Mouse (Mus musculus) kidney, embryonic 14.5 days (tissue): ENCODE results near the gene Gm42906. TPM values are rescaled to one million over a fixed set of nuclear protein-coding genes. Genes with fewer than 3 reads are reported as not detected.

Experiments used
- ATAC-seq: fragments of 200-750 bp; cut with Nextera tagmentation; 2 replicates; pipeline ENCODE4 v1.8.0; 2017; ENCODE audit warnings: moderate number of reproducible peaks, mild to moderate bottlenecking, moderate TSS enrichment, moderate library complexity; ENCODE audit not compliant: low FRiP score, low TSS enrichment
- H3K27ac ChIP-seq: fragments of 300-500 bp; sonication (generic); 2 replicates; pipeline ENCODE4 v1.5.1; 2014; ENCODE audit warnings: low read depth, mild to moderate bottlenecking, low read length, moderate library complexity, mixed read lengths
- H3K27me3 ChIP-seq: fragments of 300-500 bp; sonication (generic); 2 replicates; pipeline ENCODE4 v1.6.1; 2014; ENCODE audit warnings: mild to moderate bottlenecking, low read length; ENCODE audit not compliant: control insufficient read depth, insufficient read depth
- H3K36me3 ChIP-seq: fragments of 300-500 bp; sonication (generic); 2 replicates; pipeline ENCODE4 v1.6.1; 2014; ENCODE audit warnings: low read length, mixed read lengths; ENCODE audit not compliant: control insufficient read depth, insufficient read depth
- H3K4me1 ChIP-seq: fragments of 300-500 bp; sonication (generic); 2 replicates; pipeline ENCODE4 v1.6.1; 2014; ENCODE audit warnings: low read length, mixed read lengths; ENCODE audit not compliant: control insufficient read depth, insufficient read depth
- H3K4me2 ChIP-seq: fragments of 300-500 bp; sonication (generic); replicated peaks from 2 replicates; pipeline ENCODE4 v1.6.1; 2014; ENCODE audit warnings: low read depth, mild to moderate bottlenecking, low read length
- H3K4me3 ChIP-seq: fragments of 300-500 bp; sonication (generic); 2 replicates; pipeline ENCODE4 v1.5.1; 2014; ENCODE audit warnings: mild to moderate bottlenecking, low read length
- H3K9ac ChIP-seq: fragments of 300-500 bp; sonication (generic); 2 replicates; pipeline ENCODE4 v1.6.1; 2014; ENCODE audit warnings: low read depth, mild to moderate bottlenecking, low read length, moderate library complexity
- H3K9me3 ChIP-seq: fragments of 300-500 bp; sonication (generic); 2 replicates; pipeline ENCODE4 v1.6.1; 2016; ENCODE audit warnings: low read length; ENCODE audit not compliant: control insufficient read depth
- WGBS: fragments of 180-500 bp; shearing (Covaris S2); extraction: QIAGEN DNeasy Blood & Tissue Kit; methylation state at CpG from one replicate; pipeline ENCODE4 v1.1.7; 2014; 5-methylcytosine and 5-hydroxymethylcytosine counted together
- polyA plus RNA-seq: library from polyadenylated mRNA; unstranded; fragments of >200 nt; fragmentation: Nextera tagmentation; extraction: Ambion mirVana; gene quantifications from 2 replicates; pipeline ENCODE4 v1.2.1, GENCODE M21; 2014

Gm42906 gene
- polyA plus RNA-seq, 1 experiment from 2014 or later, result not detected

DNA sequence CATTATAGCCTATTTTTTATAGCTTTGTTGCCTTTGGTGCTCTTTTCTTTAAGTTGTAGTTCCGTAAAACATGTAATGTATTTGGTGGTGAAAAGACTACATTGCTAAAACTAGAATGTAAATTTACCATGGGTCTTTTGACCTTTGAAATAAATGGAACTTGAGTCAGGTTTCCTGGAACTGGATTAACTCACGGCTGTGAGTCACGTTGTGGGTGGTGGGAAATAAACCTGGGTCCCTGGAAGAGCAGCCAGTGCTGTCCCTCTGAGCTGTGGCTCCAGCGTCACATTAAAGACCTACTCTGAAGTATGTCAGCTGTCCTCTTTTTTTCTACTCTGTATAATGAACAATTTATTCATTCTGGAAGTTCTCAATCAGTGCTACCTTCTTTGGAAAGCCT lies 51.0 kb downstream of the Gm42906 start:
- no peak for ATAC-seq

DNA sequence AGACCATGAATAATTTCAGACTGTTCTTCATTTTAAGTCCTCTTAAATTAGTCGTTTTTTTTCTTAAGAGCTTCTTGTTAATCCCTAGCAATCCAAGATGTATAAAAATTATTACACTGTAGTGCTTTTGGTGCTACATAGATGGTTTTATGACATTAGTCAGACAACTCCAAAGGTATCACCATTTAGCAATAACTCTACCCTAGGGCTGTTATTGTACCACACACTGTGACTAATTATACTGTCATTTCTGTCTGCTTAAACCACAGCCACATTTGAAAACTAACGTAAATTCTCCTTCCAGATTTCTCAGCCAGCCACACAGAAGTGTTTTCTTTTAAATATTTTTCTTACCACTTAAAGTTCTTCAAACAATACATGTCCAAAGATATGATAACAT lies 53.1 kb downstream of the Gm42906 start:
- no peak for ATAC-seq
- H3K4me1 ChIP-seq, result no peaks in the 10 kb centered on the region
- WGBS, result 56% methylated on average over 2 of the region's 2 CpGs
- H3K36me3 ChIP-seq, result no peaks in the 10 kb centered on the region
- no peaks in the 10 kb centered on the region for H3K9me3 ChIP-seq
- H3K4me3 ChIP-seq, result no peak overlapping the region
- H3K4me2 ChIP-seq, result no peak overlapping the region
- no peak overlapping the region for H3K27ac ChIP-seq
- no peaks in the 10 kb centered on the region for H3K27me3 ChIP-seq
- no peak overlapping the region for H3K9ac ChIP-seq

More for the DNA sequence above, 51.0 kb downstream of the Gm42906 start:
- Histone ChIP-seq H3K4me2 (no peak overlapping the region), H3K9ac (no peak overlapping the region), H3K27me3 (no peaks in the 10 kb centered on the region), H3K9me3 (no peaks in the 10 kb centered on the region), H3K4me1 (no peaks in the 10 kb centered on the region), H3K27ac (no peak overlapping the region), H3K4me3 (no peak overlapping the region), H3K36me3 (no peaks in the 10 kb centered on the region)
- 63% methylated on average over 4 of the region's 4 CpGs for WGBS

DNA sequence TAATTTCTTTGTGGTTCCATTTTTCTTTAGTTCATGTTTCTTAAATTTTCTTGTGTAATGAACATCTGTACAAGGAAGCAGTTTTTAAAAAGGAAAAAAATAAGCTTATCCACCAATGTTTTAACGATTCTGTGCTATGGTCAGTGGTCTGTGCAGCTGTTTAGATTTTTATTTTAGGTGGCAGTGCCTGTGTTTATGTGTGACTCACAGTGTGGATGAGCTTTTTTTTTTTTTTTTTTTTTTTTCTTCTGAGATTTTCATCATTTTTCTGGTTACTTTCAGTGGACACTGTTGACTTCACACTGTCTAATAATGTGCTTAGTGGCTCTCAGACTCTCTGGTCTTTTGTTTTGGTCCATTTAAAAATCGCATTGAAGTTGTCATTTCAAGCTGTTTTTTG lies 56.8 kb downstream of the Gm42906 start:
- no peaks in the 10 kb centered on the region for H3K9me3 ChIP-seq
- H3K27me3 ChIP-seq, result no peaks in the 10 kb centered on the region
- 75% methylated on average over 2 of the region's 2 CpGs for WGBS
- no peak overlapping the region for H3K27ac ChIP-seq
- 0 out of 2 replicates have a peak, but pooled peaks cover 4% of the 10 kb centered on the region for H3K4me1 ChIP-seq
- no peak overlapping the region for H3K9ac ChIP-seq
- ATAC-seq, result no peak
- no peaks in the 10 kb centered on the region for H3K36me3 ChIP-seq
- H3K4me2 ChIP-seq, result no peak overlapping the region
- H3K4me3 ChIP-seq, result no peak overlapping the region

DNA sequence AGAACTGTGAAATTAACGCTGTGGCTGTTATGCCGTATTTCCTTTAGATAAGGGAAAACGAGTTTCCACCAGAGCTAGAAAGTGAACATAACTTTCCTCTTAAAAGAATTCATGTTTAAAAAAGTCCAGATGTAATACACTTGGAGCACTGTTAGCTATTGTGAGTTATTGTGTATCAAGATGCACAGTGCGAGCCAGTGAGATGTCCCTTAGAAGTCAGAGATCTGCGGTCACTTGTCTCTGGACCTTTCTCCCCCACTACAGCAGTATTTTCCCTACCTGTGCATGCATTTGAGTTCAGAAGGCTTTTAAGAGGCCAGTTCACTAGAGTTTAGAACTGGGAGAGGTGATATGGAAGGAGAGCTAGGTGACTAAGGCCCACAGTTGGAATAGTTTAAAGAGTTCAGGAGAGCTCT lies 58.6 kb downstream of the Gm42906 start:
- Histone ChIP-seq H3K4me1 (0 out of 2 replicates have a peak, but pooled peaks cover 4% of the 10 kb centered on the region), H3K9me3 (no peaks in the 10 kb centered on the region), H3K9ac (peak overlapping the region; percentile 87), H3K27ac (peak overlapping the region; percentile 98), H3K36me3 (no peaks in the 10 kb centered on the region), H3K4me2 (peak overlapping the region; percentile 64), H3K4me3 (peak overlapping the region; percentile 48), H3K27me3 (no peaks in the 10 kb centered on the region)
- 53% methylated on average over 5 of the region's 5 CpGs for WGBS
- ATAC-seq, result no peak

DNA sequence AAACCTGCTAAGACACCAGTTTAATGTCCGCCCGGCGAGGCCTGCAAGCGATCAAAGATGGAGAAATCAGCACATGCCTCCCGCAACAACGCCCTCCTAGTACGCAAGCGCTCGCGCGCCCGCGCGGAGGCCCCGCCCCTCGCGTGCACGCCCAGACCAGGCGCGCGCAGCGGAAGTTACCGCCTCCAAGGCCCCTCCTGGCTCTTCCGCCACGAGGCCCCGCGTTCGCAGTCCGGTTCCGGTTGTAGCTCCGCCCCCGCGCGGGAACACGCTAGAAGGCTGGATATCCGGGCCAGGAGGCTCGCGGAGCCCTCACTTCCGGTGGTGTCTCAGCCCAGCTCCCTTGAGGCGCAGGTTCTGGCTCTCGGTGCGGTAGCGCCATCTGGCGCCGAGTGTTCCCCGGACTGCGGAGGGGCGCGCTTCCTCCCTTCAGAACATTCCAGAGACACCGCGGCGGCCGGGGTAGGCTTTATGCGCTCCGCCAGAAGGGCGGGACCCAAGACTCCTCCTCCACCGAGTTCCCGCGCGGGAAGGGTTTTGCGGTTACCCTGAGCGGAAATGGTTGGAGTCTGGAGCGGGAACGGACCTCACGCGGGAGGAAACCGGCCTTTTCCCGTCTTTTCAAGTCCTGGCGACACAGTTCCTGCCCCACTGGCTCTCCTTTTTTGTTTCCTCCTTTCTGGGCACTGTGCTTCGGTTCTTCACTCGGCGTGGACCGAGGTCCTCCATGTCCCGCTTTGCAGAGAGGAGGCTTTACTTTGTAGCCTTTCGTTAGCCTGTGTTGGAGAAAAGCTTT lies 59.4 kb downstream of the Gm42906 start:
- peak; percentile 99 for ATAC-seq
- H3K9ac ChIP-seq, result peak overlapping the region; percentile 87
- WGBS, result under 1% methylated on average over 75 of the region's 75 CpGs
- peak overlapping the region; percentile 48 for H3K4me3 ChIP-seq
- H3K27ac ChIP-seq, result peak overlapping the region; percentile 98
- H3K27me3 ChIP-seq, result no peaks in the 10 kb centered on the region
- H3K36me3 ChIP-seq, result no peaks in the 10 kb centered on the region
- H3K9me3 ChIP-seq, result no peaks in the 10 kb centered on the region
- H3K4me1 ChIP-seq, result 0 out of 2 replicates have a peak, but pooled peaks cover 4% of the 10 kb centered on the region
- H3K4me2 ChIP-seq, result peak overlapping the region; percentile 64

DNA sequence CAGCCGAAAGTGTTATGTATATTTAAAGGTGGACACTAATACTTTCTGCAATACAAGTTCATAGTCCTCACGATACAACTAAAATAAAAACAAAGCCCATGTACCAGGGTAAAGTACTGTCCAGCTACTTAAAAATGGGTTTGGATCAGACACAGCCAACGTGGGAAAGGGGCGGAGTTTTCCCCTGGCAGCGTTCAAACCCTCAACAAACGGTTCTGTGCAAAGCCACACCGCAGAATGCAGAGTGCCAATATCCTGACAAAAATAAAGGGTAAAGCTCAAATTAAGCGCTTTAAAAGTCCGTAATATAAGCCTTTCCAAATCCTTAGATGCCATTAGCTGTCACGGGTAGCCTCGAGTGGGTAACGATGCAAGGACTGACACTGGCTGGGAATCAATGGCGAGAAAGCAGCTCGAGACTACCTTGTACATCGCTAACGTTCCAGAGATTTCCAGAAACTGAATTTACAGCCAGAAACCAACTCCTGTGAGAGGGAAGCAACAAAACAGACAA lies 60.0 kb downstream of the Gm42906 start:
- 5% methylated on average over 16 of the region's 16 CpGs for WGBS
- ATAC-seq, result peak; percentile 18
- H3K27me3 ChIP-seq, result no peaks in the 10 kb centered on the region
- H3K36me3 ChIP-seq, result no peaks in the 10 kb centered on the region
- peak overlapping the region; percentile 48 for H3K4me3 ChIP-seq
- H3K27ac ChIP-seq, result peak overlapping the region; percentile 75
- H3K9me3 ChIP-seq, result no peaks in the 10 kb centered on the region
- H3K4me2 ChIP-seq, result peak overlapping the region; percentile 54
- 0 out of 2 replicates have a peak, but pooled peaks cover 4% of the 10 kb centered on the region for H3K4me1 ChIP-seq
- H3K9ac ChIP-seq, result peak overlapping the region; percentile 59

DNA sequence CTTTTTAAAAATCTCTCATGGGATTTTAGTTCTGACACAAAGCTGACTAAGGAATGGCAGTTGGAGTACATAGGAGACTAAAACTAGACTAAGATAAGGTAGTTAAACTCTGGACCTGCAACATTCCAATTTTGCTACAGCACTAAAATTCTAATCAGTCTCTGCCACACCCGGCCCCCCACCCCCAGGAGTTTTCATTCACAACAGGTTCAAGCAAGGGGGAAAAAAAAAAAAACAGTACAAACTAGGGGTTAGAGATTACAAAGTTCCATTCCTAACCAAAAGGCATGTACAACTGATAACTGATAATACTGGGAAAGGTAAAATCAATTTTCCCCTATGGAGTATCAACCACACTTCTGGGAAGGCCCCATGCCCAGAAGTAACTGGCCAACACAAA lies 60.6 kb downstream of the Gm42906 start:
- no peak for ATAC-seq
- Histone ChIP-seq H3K4me1 (0 out of 2 replicates have a peak, but pooled peaks cover 4% of the 10 kb centered on the region), H3K9ac (peak overlapping the region; percentile 59; the same call in 1 of the 2 replicates), H3K4me2 (peak overlapping the region; percentile 54), H3K36me3 (no peaks in the 10 kb centered on the region), H3K9me3 (no peaks in the 10 kb centered on the region), H3K4me3 (peak overlapping the region; percentile 48; the same call in 1 of the 2 replicates), H3K27me3 (no peaks in the 10 kb centered on the region), H3K27ac (no peak overlapping the region; the same call in 1 of the 2 replicates)
- 95% methylated on average over 1 of the region's 1 CpGs for WGBS

DNA sequence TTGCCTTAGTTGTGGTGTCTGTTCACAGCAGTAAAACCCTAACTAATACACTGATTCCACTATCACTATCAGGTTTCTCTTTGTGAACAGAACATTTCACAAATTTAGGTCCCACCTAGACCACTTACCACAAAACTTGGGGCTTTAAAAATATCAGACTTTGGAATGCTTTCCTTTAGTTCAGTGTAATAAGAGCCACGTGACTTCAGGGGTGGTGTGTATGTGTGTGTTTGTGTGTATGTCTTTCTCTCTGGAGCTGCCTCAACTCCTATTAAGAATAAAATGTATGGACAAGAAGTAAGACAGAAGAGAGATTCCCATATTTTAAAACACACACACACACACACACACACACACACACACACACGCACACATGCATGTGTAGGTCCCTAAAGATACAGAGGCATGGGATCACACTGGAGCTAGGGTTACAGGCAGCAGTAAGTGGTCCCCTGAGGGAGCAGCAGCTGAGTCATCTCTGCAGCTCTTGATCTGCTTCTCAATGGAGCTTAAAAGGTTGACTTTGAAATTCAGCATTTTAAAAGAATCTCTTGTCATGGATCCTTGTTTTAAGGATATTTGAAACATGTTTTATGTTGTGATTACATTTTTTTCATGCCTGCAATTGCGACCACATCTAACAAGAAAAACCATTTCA lies 64.5 kb downstream of the Gm42906 start:
- Histone ChIP-seq H3K36me3 (no peaks in the 10 kb centered on the region), H3K9ac (no peak overlapping the region), H3K4me2 (no peak overlapping the region), H3K9me3 (no peaks in the 10 kb centered on the region), H3K4me1 (no peaks in the 10 kb centered on the region), H3K4me3 (no peak overlapping the region), H3K27me3 (no peaks in the 10 kb centered on the region), H3K27ac (no peak overlapping the region)
- 69% methylated on average over 3 of the region's 3 CpGs for WGBS
- ATAC-seq, result no peak

DNA sequence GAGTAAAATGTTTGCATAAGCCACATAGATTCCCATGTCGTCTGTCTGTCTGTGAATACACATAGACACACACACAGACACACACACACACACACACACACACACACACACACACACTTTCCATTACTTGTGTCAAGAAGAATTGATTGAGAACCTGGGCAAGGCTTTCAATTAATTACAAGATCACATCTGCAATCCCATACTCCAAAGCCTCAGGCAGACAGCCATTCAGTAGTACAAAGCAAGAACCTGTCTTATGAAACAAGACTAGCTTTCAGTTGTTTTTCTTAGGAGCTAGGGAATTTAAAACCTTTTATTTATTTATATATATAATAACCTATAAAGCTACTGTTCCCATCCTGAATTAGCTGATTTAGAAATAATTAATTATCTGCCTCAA lies 78.3 kb downstream of the Gm42906 start:
- 75% methylated on average over 1 of the region's 1 CpGs for WGBS

More for the DNA sequence above, 78.3 kb downstream of the Gm42906 start:
- Histone ChIP-seq H3K4me1 (no peaks in the 10 kb centered on the region), H3K9me3 (no peaks in the 10 kb centered on the region), H3K27me3 (no peaks in the 10 kb centered on the region), H3K27ac (no peak overlapping the region), H3K9ac (no peak overlapping the region), H3K4me2 (no peak overlapping the region), H3K4me3 (no peak overlapping the region), H3K36me3 (no peaks in the 10 kb centered on the region)
- no peak for ATAC-seq
